Mouse (Mus musculus) liver, embryonic 14.5 days (tissue): ENCODE results near the gene Tmeff1. TPM values are rescaled to one million over a fixed set of nuclear protein-coding genes. Genes with fewer than 3 reads are reported as not detected.

Experiments used
- ATAC-seq: fragments of 200-750 bp; cut with Nextera tagmentation; 2 replicates; pipeline ENCODE4 v1.8.0; 2017; ENCODE audit warnings: moderate number of reproducible peaks, mild to moderate bottlenecking, moderate library complexity; ENCODE audit not compliant: insufficient read depth
- DNase-seq, 3 experiments: peaks; one replicate each; pipeline ENCODE4 v3.0.0-alpha.2; 2012 to 2013; ENCODE audit warnings: low read depth in 3 of 3, low spot score in 3 of 3
- H3K27ac ChIP-seq: fragments of 300-500 bp; sonication (generic); 2 replicates; pipeline ENCODE4 v1.5.1; 2014; ENCODE audit warnings: moderate library complexity, mild to moderate bottlenecking, control low read depth, inconsistent platforms
- H3K27me3 ChIP-seq: fragments of 300-500 bp; sonication (generic); 2 replicates; pipeline ENCODE4 v1.6.1; 2014; ENCODE audit warnings: mild to moderate bottlenecking, low read length, moderate library complexity; ENCODE audit not compliant: control insufficient read depth, insufficient read depth
- H3K36me3 ChIP-seq: fragments of 300-500 bp; sonication (generic); replicated peaks from 2 replicates; pipeline ENCODE4 v1.6.1; 2014; ENCODE audit warnings: low read depth; ENCODE audit not compliant: control insufficient read depth, insufficient read depth
- H3K4me1 ChIP-seq, 2 experiments: fragments of 200-500 bp in 1 of 2; fragments of 300-500 bp in 1 of 2; sonication (generic) in 1 of 2; replicated peaks; 2 replicates each; pipeline ENCODE4 v1.6.1; 2012 to 2014; ENCODE audit warnings: antibody characterized with exemption in 1 of 2, inconsistent platforms in 1 of 2, low read length in 1 of 2; ENCODE audit not compliant: control insufficient read depth in 2 of 2, insufficient read depth in 2 of 2
- H3K4me2 ChIP-seq: fragments of 300-500 bp; sonication (generic); 2 replicates; pipeline ENCODE4 v1.6.1; 2014; ENCODE audit warnings: low read depth, mild to moderate bottlenecking, control low read depth, moderate library complexity
- H3K4me3 ChIP-seq, 2 experiments: fragments of 200-500 bp in 1 of 2; fragments of 300-500 bp in 1 of 2; sonication (generic) in 1 of 2; 2 replicates each; pipeline ENCODE4 v1.5.1; 2012 to 2014; ENCODE audit warnings: low read depth in 2 of 2, low read length in 2 of 2, mild to moderate bottlenecking in 2 of 2, control low read depth in 1 of 2, inconsistent platforms in 1 of 2, moderate library complexity in 1 of 2; ENCODE audit not compliant: insufficient read depth in 1 of 2
- H3K9ac ChIP-seq: fragments of 300-500 bp; sonication (generic); replicated peaks from 2 replicates; pipeline ENCODE4 v1.6.1; 2014; ENCODE audit warnings: mild to moderate bottlenecking, control low read depth, moderate library complexity
- H3K9me3 ChIP-seq: fragments of 300-500 bp; sonication (generic); 2 replicates; pipeline ENCODE4 v1.6.1; 2016; ENCODE audit warnings: low read length, mixed read lengths; ENCODE audit not compliant: control insufficient read depth
- CTCF ChIP-seq: IDR thresholded peaks from 2 replicates; pipeline ENCODE4 v1.5.1; 2016; ENCODE audit warnings: antibody characterized with exemption, low read depth, control low read depth
- EP300 ChIP-seq: IDR thresholded peaks from 2 replicates; pipeline ENCODE4 v1.6.1; 2016; ENCODE audit warnings: antibody characterized with exemption, low read depth
- WGBS: fragments of 180-500 bp; shearing (Covaris S2); extraction: QIAGEN DNeasy Blood & Tissue Kit; methylation state at CpG from one replicate; pipeline ENCODE4 v1.1.7; 2014; ENCODE audit not compliant: insufficient replicate concordance; 5-methylcytosine and 5-hydroxymethylcytosine counted together
- polyA plus RNA-seq, 2 experiments: library from polyadenylated mRNA; depleted of rRNA in 1 of 2; stranded (reverse) in 1 of 2; unstranded in 1 of 2; fragments of >200 nt; fragmentation: Nextera tagmentation in 1 of 2; extraction: Ambion mirVana in 1 of 2; gene quantifications; 2 replicates each; pipeline versions ENCODE4 v1.2.1 to v1.2.3; 2012 to 2014

Tmeff1 gene
- 1.0 and 1.5 TPM in 2 replicates for polyA plus RNA-seq (2012; rRNA removed)
- 1.4 and 1.6 TPM in 2 replicates for polyA plus RNA-seq (2014; fragmentation: Nextera tagmentation; extraction: Ambion mirVana)

DNA sequence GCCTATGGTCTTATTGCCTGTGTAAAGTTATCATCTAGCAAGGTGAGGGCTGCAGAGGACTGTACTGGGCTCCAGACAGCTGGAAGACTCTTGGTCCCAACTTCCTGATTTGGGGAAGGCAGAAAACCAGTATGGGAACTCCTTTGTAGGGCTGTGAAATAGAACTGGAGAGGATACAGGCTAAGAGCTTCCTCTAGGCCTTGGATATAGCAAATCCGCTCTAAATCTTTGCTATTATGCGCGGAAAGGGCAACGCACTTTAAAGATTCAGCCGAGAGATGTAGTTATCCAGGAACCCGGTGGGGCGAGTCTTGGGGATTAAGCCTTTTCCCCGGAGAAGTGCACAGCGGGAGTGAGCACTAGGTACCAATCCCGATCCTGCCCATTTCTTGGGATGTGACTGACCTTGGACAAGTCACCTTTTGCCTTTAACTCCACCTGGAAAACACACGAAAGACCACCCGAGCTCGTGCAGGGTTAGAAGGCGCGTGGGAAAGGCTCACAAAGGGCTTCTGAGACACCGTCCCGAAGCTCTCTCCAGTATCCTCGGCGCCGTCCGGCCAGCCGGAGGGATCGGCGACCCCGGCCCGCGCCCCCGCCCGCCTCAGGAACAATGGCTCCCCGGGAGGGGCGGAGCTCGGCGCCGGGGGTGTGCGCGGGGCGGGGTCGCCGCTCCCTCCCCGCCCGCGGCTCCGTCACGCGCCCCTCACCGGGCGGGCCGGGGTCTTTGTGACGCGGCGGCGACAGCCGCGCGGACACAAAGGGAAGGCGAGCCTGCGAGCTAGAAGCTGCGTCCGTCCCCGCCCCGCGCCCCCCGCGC, at the start of gene Tmeff1:
Gene Tmeff1, plus strand, starts transcription at position 754 of the 820 bp plus-strand sequence.
- Histone ChIP-seq H3K9me3 (no peaks in the 10 kb centered on the region), H3K9ac (no peak within 1 kb of the TSS), H3K36me3 (no peaks in the 10 kb centered on the region), H3K27me3 (peaks cover 28% of the 10 kb centered on the region), H3K4me2 (peak within 1 kb of the TSS; percentile 66), H3K4me1 (no peaks in the 10 kb centered on the region), H3K27ac (no peak within 1 kb of the TSS), H3K4me3 (peak within 1 kb of the TSS; percentile 60 to 75)
- TF ChIP-seq EP300 (no peak), CTCF (no peak)
- ATAC-seq (no peak; the same call in 1 of the 2 replicates), DNase-seq (no peak)
- 4% methylated on average over 59 of the region's 64 CpGs for WGBS

DNA sequence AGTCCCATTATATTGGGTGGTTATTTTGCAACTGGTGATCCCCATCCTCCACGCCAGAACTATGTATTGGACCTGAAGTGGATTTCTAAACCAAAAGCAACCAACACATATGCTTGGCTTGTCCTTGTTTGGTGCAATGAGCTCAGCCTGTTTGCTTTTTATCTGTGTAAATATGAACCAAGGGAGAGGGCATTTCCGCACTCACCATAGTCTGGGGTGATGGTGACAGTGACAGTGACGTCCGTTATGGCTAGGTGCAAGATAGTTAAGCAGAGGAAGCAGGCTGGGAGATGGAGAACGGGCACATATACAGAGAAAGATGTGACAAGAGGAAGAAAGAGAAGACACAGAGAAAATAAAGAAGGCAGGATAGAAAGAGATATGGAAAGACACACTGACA, 48.7 kb upstream of the Tmeff1 start:
- no peaks in the 10 kb centered on the region for H3K36me3 ChIP-seq
- no peak overlapping the region for H3K4me3 ChIP-seq
- peaks cover 24% of the 10 kb centered on the region for H3K27me3 ChIP-seq
- no peaks in the 10 kb centered on the region for H3K9me3 ChIP-seq
- TF ChIP-seq EP300 (no peak), CTCF (no peak)
- ATAC-seq (no peak), DNase-seq (no peak)
- H3K27ac ChIP-seq = no peak overlapping the region
- H3K4me1 ChIP-seq = no peaks in the 10 kb centered on the region
- no peak overlapping the region for H3K4me2 ChIP-seq
- WGBS = 45% methylated on average over 5 of the region's 5 CpGs
- H3K9ac ChIP-seq = no peak overlapping the region

DNA sequence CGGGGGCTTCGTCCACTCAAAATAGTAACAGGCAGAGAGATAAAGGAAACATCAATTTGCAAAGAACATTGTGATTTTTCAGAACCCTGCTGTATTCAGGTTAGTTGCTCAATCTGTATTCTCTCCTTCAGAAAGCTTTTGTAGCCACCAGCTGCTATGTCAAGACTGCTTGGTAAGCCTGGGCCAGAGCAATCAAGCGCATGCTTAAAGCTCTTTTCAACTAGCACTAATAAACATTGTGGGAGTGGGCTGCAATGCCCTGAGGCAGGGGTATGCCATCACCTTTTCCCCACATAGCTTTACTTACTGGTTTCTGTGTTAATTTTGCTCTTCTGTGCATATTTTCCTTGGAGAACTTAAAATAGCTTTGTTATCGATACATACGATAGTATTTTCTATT, 48.0 kb upstream of the Tmeff1 start:
- Histone ChIP-seq H3K36me3 (no peaks in the 10 kb centered on the region), H3K9me3 (no peaks in the 10 kb centered on the region), H3K27ac (no peak overlapping the region), H3K9ac (no peak overlapping the region), H3K4me3 (no peak overlapping the region), H3K4me1 (peaks cover 0 to 4% of the 10 kb centered on the region in 2 experiments; a peak in 1 of 4 replicates), H3K27me3 (peaks cover 25% of the 10 kb centered on the region), H3K4me2 (no peak overlapping the region)
- no peak for ATAC-seq
- WGBS = 73% methylated on average over 5 of the region's 5 CpGs
- no peak for DNase-seq
- TF ChIP-seq CTCF = no peak
- TF ChIP-seq EP300 = no peak

- H3K9ac ChIP-seq = no peak overlapping the region
- H3K4me1 ChIP-seq = peaks cover 0 to 4% of the 10 kb centered on the region in 2 experiments; a peak in 1 of 4 replicates
- no peak overlapping the region for H3K27ac ChIP-seq
- H3K4me3 ChIP-seq = no peak overlapping the region
- H3K9me3 ChIP-seq = no peaks in the 10 kb centered on the region
- TF ChIP-seq CTCF = no peak
- no peak for TF ChIP-seq EP300
- DNase-seq (no peak), ATAC-seq (no peak)
- H3K27me3 ChIP-seq = peaks cover 25% of the 10 kb centered on the region
- no peak overlapping the region for H3K4me2 ChIP-seq
- no peaks in the 10 kb centered on the region for H3K36me3 ChIP-seq
- WGBS = 56% methylated on average over 2 of the region's 2 CpGs
Observed at GRCm38 (mm10) chr4:48538581-48538980, 46.4 kb upstream of the Tmeff1 start.

GRCm38 (mm10) chr4:48539841-48540575, 45.0 kb upstream of the Tmeff1 start, which contains the start of gene Msantd3:
Gene Msantd3 (plus strand): TSS chr4:48539935.
- Histone ChIP-seq H3K9ac (peak within 1 kb of the TSS; percentile 37), H3K4me3 (peak within 1 kb of the TSS; percentile 55 to 56), H3K27ac (no peak within 1 kb of the TSS), H3K4me2 (peak within 1 kb of the TSS; percentile 61), H3K4me1 (peaks cover 0 to 4% of the 10 kb centered on the region in 2 experiments; a peak in 1 of 4 replicates), H3K27me3 (peaks cover 25% of the 10 kb centered on the region), H3K36me3 (no peaks in the 10 kb centered on the region), H3K9me3 (no peaks in the 10 kb centered on the region)
- DNase-seq = no peak
- TF ChIP-seq EP300 (no peak), CTCF (no peak)
- no peak; the same call in 1 of the 2 replicates for ATAC-seq
- WGBS = under 1% methylated on average over 78 of the region's 86 CpGs
